Mouse (Mus musculus): ENCODE results near the gene Sec61a1.

The Sec61a1 gene

DNA sequence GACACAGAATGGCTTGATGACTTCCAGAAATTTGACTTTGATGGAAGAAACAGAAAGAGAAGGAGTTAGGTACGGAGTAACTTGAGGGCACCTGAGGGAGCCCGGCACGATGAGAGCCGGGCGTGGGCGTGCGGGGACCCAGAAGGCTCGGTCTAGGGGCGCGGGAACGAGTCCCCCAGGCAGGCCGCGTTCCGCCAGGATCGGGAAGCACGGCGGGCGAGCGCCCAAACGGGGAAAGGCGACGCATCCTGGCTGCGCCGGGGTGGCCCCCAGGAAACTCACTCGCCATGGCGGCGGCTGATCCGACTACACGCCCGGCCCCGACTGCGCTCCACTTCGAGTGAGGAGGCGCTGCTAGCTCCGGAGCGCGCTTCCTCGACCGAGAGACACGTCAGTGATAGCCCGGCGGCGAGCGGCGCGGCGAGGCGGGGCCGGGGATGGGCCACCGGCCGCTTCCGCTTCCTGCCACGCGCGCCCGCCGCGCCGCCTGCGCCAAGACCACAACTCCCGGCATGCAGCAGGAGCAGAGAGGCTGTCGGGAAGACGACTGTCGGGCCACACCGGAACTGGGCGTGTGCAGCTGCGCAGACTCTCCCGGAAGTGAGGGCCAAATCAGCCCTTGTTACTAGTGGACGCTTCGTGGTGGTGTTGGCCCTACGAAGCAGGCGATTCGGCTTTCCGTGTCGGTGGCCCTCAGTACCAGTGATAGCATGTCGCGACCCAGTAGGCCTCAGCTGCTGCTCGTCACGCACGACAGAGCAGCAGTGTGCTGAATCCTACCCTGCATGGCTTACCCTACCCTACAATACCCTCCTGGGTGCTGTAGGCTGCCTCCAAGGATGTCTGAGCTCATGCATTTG, at the start of gene Sec61a1:
Sec61a1 (minus strand) TSS at position 502 of the 860 bp plus-strand sequence.
- DNase-seq (ENCODE audit: low read depth, low spot score): peak; percentile 97

DNA sequence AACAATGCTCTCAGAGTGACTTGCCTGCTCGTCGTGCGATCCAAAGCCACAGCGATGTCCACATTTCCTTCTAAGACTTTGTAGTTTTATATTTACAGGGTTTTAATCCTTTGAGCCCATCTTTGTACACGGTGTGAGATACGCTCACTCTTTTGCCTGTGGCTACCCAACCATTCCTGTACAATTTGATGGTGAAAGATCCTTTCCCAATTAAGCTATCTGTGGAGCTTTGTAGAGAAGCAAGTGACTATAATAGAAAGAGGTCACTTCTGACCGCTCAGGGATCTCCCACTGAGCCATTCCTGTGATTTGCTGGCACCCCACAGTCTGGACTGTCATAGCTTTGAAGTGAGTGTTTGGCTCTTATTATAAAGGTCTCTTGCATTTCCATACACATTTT, 48.0 kb upstream of the Sec61a1 start:
- no peak for DNase-seq (ENCODE audit: low read depth, low spot score)

DNA sequence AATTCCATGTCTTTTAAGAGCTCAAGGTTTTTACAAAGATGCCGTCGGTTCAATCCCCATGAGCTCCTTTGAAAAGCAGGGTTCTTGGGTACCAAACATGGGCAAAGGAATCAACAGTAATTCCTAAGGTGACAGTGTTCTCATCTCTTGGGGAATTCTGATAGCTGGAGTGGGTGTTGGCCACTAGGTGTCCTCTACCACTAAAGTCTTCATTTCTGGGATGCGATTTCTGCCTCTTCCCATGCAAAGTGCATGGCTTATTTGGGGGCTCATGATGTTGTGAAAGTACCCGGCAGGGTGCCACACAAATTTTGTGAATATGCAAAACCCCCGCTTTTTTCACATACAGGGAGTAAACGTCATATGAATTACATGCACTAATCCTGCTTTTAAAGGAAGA, 46.3 kb upstream of the Sec61a1 start:
- DNase-seq (ENCODE audit: low read depth, low spot score): peak; percentile 20

DNA sequence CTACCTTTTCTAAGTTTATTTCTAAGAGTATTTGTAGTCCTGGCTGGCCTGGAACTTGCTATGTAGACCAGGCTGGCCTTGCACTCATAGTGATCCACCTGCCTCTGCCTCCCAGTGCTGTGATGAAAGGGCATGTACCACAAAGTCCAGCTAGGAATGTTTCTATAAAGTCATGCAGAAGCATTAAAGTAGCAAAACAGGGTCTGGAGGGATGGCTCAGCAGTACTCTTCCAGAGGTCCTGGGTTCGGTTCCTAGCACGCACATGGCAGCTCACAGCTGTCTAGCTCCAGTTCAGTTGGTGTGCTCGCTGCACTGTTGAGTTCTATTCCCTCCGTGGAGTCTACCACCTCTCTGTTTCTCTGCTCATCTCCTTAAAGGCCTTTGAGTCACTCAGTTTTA, 41.5 kb upstream of the Sec61a1 start:
- DNase-seq (ENCODE audit: low read depth, low spot score): no peak

DNA sequence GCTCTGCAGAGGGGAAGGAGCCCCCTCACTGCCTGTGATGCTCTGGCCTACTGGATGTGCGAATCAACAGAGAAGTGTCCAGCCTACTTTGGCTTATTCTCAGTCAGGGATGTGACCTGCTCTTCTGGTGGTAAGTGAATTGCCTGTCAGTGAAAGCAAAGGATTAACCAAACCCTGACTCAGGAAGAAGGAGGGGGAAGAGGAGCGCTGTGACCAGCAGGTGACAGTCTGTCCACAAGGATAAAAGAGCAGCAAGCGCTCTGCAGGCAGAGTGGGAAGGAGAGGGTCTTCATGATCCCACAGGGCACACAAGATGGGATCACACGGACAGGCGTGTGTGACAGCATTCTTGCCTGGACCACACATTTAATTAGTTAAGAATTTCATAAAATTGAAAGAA, 41.0 kb upstream of the Sec61a1 start:
- DNase-seq (ENCODE audit: low read depth, low spot score): no peak

DNA sequence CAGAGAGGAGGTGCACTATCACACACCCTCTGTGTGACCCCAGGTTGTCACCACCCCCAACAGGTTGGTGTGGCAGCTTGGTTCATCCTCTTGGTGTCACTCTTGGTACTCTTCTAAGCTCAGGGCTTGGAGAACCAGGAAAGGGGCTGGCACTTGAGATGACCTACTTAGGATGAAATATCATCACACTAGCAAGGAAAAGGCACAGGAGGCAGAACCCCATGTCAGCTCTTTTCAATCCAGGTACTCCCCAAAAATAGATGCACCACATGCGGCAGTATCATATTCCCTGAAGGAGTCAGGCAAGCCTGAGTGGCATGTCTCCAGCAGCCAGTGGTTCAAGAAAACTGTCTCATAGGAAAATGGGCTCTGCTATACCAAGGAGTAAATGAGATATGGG, 39.4 kb upstream of the Sec61a1 start:
- DNase-seq (ENCODE audit: low read depth, low spot score): no peak

DNA sequence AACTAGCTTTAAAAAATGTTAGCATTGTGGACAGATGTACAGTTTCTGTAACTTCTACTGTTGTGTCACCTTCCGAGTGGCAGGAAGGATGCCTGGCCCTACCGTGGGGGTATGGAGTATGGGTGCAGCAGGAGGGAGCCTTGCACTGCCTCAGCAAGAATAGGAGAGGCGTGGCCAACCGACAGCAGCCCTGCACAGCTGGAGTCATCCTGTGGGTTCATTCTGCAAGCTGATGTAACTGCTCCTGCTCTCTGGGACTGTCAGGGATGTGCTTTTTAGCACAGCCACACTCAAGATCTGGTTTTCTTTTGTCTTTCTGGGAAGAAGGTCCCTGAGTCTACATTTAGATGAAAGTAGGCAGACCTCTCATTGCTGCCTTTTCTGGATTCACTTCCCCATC, 38.8 kb upstream of the Sec61a1 start:
- DNase-seq (ENCODE audit: low read depth, low spot score): peak; percentile 39

DNA sequence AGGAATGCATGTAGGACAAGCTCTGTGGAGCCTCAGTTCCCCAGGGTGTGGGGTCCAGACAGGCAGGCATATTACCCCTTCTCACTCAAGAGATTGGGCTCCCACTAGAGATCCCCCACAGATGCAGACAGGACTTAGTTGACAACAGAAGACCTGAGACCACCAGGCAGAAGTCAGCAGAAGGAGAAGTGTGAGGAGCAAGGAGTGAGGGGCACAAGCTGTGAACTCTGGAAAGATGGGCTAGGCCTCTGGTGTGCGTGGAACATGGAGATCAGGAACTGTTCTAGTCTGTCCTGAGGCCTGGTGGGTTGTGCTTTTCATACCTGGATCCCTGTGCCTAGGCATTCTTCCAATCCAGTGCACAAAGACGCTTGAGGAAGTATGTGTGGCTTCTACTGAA, 31.2 kb upstream of the Sec61a1 start:
- DNase-seq (ENCODE audit: low read depth, low spot score): no peak

DNA sequence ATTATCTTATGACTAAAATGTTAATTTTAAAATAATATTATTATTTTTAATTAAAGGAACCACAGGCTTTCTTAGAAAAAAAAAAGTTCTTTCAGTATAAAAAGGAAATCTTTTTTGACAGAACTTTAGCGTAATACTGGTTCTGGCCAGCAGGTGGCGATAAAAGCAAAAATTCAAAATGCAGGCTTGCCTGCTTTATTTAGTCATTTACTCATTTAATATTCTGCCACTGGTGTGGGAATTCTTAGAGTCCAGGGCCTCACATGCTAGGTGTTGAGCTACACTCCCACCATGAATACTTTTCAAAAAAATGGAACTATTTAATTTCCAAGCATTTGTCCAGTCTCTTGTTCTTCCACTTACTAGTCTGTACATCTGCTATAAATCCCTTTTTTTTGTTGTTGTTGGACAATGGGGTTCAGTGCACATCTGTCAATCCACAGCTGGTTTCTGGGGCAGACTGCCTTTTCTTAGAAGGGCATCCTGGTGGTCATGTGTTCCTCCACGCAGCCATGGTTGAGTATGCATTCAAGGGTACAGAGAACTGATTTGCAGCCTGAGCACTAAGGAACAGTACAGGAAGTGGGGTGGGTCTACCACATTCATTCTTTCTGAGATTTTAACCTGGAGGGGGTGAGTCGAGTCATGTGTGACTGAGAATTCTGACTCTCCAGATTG, 30.6 kb upstream of the Sec61a1 start:
- DNase-seq (ENCODE audit: low read depth, low spot score): peak; percentile 56

DNA sequence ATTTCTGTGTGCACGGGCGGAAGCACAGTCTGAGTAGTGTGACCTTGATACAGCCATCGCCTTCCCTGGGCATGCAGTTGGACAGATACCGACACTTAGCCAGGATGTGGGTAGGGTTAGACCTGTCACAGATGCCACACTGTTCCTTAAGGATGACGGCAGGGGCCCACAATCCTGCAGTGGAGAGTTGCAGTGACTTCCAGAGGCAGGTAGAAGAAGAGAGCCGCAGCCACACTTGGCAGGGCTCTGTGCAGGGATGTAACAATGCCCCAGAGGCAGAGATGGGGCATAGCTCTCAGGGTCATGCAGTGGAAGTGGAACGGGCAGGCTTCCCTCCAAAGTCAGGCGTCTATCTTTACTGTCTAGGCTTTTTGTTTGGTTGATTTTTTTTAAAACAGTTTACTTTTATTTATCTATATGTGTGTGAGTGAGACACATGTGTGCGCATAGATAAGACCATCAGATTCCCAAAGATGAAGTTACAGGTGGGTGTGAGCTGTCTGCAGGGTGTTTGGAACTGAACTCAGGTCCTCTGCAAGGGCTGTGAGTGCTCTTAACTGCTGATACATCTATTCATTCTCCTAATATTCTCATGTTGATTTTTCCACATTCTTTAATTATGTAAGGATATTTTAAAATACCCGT, 29.8 kb upstream of the Sec61a1 start:
- DNase-seq (ENCODE audit: low read depth, low spot score): no peak

DNA sequence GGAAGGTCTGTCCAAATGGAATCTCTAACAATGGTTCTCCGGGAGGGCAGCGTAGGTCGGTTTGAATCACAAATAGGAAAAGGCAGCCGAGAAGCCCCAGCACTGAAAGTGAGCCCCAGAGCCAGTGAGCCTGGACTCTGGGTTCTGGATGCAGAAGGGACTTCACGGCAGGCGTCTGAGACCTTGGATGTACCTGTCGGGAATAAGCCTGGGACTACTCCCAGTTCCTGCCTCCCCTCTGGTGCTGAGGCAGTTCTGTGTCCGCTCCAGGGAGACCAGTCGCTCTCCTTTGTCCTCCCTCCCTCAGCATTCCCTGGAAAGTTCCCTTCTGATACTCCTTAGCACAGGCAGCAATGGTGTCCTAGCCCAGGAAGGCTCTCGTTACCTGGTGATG, 26.7 kb upstream of the Sec61a1 start:
- no peak for DNase-seq (ENCODE audit: low read depth, low spot score)

DNA sequence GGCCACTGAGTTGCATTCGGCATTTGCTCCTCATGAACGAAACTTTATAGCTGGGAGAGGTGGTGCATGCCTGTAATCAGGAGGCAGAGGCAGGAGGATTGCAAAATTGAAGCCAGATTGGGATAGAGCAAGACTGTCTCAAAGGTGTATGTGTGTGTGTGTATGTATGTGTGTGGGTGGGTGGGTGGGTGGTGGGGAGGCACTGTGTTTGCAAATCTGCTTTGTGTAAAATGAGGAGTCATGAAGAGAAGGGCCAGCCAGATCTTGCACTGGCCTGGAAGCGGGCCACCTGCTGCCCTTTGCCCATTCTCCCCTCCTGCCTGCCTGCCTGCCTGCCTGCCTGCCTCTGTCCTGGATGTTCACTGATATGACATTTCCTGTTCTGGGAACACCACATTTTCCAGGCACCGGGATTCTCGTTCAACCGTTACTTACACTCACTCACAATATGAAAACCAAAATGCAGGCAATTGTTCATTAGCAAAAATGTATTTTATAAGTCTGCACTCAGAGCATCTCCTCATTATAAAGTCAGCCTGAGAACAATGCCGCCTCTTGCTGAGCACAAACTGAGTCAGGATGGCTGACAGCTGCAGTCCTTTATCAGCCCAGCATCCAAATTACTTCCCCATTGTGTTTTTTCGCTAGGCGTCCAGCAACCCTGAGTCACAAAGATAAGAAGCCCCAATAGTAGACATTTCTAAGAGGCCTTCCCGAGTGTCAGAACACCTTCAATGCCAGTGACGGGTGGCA, 26.1 kb upstream of the Sec61a1 start:
- DNase-seq (ENCODE audit: low read depth, low spot score): no peak

DNA sequence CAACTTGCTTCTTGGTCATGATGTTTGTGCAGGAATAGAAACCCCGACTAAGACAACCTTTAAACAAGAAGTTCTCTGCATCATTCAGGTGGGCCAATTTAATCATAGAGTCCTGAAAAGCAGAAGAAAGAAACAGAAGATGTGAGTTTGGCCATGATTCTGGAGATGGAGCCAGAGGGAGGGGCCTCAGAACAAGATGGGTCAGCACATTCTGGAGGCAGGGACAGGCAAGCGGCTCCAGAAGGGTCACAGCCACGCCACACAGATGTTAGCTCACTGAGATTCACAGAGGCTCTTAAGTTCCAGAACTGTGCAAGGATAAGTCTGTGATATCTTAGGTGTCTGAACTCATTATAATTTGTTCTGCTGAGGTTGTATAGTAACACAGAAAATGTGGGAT, 25.5 kb upstream of the Sec61a1 start:
- DNase-seq (ENCODE audit: low read depth, low spot score): no peak

DNA sequence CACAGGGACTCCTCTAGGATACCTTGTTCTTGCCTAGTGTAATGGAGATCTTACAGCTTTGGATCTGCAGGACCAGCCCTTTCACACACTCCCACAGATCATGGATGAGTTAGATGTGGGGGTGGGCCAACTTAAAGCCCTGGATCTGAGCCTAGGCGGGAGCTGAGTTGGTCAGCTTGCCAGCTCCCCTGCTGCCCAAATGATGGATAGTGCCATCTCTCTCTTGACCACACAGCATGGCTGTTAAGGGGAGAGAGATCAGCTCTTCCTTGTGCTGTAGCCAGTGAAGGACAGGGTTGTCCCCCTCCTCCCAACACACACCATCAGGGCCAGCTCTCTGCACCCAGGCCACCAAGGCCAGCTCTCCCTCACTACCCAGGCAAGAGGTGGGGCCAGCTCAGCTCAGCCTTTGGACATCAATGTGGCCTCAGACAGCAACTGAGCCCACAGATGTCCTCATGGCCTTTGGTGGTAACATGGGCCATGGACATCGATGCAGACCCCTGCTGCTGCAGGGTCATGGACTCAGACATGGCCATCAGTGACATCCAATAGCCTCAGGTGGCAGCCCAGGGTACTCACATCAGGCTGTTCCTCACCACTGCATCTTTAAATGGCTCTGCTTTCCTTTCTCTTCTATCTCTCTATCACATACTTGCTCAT, 21.5 kb upstream of the Sec61a1 start:
- DNase-seq (ENCODE audit: low read depth, low spot score): no peak

DNA sequence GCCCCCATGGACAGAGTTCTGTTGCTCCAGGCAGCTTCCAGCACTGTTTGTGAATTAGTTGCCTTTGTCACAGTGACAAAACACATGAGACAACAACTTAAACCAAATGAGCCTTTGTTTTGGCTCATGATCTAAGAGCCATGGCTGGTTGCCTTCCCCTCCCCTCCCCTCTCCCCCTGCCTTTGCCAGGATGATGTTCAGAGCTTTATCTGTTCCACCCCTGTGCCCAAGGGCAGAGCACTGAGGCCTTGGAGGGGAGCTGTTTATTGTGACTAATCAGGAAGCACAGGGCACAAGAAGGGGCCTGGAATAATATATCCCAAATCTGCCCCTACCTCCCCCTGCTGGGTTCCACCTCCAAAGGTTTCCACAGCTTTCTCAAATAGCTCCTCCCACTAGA, 11.6 kb upstream of the Sec61a1 start:
- no peak for DNase-seq (ENCODE audit: low read depth, low spot score)

DNA sequence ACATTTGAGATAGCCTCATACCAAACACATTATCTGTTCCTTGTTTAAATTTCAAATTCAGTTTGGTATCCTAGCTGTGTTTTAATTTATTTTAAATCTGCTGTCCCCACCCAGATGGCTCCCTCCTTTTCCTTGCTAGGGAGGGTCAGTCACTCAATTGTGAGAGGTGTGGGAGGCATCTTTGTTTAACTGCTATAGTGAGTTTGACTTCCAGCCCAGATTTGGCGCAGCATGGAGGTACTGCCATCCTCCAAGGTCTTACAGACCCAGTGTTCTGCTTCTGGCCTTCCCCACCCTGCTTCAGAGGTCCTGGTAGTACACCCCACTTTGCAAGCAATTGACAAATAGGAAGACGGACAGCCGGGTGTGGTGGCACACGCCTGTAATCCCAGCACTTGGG, 5.4 kb upstream of the Sec61a1 start:
- no peak for DNase-seq (ENCODE audit: low read depth, low spot score)

DNA sequence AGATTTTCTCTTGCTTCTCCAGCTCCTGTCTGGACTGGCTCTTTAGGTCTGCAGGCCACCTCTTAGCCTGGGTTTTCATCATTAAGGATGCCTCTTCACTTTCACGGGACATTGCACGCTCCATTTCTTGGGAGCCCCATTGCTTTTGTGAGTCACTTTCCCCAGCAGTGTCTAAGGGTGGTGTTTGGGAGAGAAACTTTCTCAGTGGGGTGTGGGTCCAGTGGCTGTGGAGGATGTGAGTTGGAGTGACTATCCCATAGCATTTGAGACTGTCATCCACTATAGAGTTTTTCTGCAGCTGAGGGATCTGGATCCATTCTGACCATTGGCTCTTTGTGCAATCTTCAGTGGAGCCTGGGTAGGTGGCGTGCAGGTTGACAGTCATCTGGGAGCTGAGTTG, 4.7 kb upstream of the Sec61a1 start:
- DNase-seq (ENCODE audit: low read depth, low spot score): no peak

DNA sequence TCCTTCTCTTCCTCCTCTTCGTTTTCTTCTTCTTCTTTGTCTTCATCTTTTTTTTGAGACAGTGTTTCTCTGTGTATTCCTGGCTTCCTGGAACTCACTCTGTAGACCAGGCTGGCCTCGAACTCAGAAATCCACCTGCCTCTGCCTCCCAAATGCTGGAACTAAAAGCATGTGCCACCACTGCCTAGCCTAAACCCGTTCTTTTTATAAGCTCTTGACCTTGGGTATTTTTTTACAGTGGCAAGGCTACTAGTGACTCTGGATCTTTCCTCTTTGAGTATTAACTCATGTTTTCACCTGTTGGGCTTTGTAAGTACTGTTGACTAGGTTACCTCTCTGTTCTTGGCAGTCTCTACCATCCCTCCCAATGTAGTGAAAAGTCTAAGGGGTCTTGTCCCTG, 4.3 kb upstream of the Sec61a1 start:
- DNase-seq (ENCODE audit: low read depth, low spot score): no peak

DNA sequence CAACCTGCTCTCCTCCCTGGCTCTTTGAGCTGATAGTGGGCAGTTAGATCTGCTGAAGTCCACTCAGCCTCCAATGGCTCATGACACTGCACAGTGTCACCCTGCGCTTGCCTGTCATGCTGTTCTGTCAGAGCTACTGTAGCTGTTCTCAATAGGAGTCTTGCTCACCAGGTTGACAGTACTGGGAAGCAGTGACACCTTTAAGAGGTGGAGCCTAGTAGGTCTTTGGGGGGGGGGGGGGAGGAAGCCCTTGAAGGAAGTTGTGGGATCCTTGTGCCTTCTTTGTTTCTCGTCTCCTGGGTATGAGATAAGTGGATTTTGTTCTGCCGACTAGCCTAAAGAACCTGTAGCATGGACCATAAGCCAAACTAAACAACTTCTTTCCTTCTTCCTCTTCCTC, 3.9 kb upstream of the Sec61a1 start:
- no peak for DNase-seq (ENCODE audit: low read depth, low spot score)

DNA sequence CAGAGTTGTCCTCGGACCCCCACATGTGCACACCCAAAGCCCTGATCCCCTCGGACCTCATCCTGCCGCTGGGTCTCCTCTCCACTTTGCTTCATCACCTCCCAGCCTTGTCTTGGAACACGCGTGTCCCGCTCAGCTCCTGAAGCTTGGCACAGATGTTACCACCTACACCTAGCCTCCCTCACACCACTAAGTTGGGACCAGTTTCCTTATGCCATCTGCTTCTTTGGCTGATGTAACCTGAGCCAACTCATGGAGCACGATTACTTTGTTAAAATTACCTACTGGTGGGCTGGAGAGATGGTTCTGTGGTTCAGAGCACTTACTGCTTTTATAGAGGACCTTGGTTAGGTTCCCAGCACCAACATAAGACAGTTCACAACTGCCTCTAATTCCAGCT, 3.1 kb upstream of the Sec61a1 start:
- DNase-seq (ENCODE audit: low read depth, low spot score): no peak

DNA sequence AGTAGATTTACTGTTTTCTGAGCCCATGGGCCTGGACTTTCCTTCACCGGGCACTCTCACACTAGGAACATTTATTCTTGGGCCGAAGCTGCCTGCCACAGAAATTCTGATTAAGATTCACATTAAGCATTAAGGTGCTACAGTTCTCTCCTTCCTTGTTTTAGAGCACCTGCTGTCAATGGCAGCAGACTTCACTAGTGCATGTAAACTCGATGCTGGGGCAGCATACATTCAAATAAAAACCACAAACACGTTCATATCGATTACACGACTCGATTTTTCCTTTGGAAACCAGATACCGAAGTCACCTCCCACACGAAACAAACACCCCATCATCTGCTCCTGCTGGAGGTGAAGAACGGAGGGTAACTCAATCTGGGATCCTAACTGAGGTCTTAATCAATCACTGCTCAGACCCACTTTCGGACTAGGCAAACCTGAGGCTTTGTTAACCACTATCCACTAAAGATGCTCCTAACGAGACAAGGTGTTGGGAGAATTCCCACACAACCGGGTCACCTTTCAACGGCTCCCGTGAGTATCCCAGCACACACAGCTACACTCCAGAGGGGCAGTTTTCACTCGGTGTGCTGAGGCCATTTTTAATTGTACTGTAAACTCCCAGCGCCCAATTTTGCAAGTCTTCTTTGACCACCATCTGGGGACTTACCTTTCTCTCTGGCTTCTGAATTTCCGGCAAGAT, 853 bp downstream of the Sec61a1 start:
- peak; percentile 29 for DNase-seq (ENCODE audit: low read depth, low spot score)

All from ZHBTc4 (cell line).